Mouse (Mus musculus): Measurements from ENCODE around the gene Col28a1.
A peak's percentile ranks its signal among the peaks of the same experiment; 100 is the strongest.

Col28a1 gene

GRCm38 (mm10) chr6:8192517-8192916 lies at the start of gene Col28a1:
Col28a1 (minus strand) TSS chr6:8192617.
- DNase-seq: no peak

- no peak for DNase-seq
These were observed 36.2 kb upstream of the Col28a1 start for GRCm38 (mm10) chr6:8228596-8228995.

- no peak for DNase-seq
These were observed 34.6 kb upstream of the Col28a1 start for GRCm38 (mm10) chr6:8227035-8227434.

GRCm38 (mm10) chr6:8210661-8211060 lies 18.2 kb upstream of the Col28a1 start:
- DNase-seq: no peak

GRCm38 (mm10) chr6:8209866-8210186 lies 17.4 kb upstream of the Col28a1 start:
- DNase-seq: no peak

GRCm38 (mm10) chr6:8209047-8209865 lies 16.8 kb upstream of the Col28a1 start, which contains the start of gene Mios:
Mios (plus strand) TSS chr6:8209222.
- peak; percentile 90 for DNase-seq

- DNase-seq: no peak
These were observed 2.5 kb downstream of the Col28a1 start for GRCm38 (mm10) chr6:8189917-8190316.

GRCm38 (mm10) chr6:8188599-8189233 lies 3.7 kb downstream of the Col28a1 start:
- peak; percentile 11 for DNase-seq

GRCm38 (mm10) chr6:8178397-8178941 lies 13.9 kb downstream of the Col28a1 start:
- no peak for DNase-seq

GRCm38 (mm10) chr6:8176116-8176515 lies 16.3 kb downstream of the Col28a1 start:
- no peak for DNase-seq

GRCm38 (mm10) chr6:8175346-8175745 lies 17.1 kb downstream of the Col28a1 start:
- no peak for DNase-seq

- peak; percentile 0 for DNase-seq
These were observed 18.4 kb downstream of the Col28a1 start for GRCm38 (mm10) chr6:8174062-8174461.

GRCm38 (mm10) chr6:8172101-8172500 lies 20.3 kb downstream of the Col28a1 start:
- DNase-seq: no peak

GRCm38 (mm10) chr6:8164741-8165140 lies 27.7 kb downstream of the Col28a1 start:
- no peak for DNase-seq

GRCm38 (mm10) chr6:8160001-8160400 lies 32.4 kb downstream of the Col28a1 start:
- DNase-seq: no peak

- no peak for DNase-seq
These were observed 35.3 kb downstream of the Col28a1 start for GRCm38 (mm10) chr6:8157121-8157520.

- DNase-seq: no peak
These were observed 39.7 kb downstream of the Col28a1 start for GRCm38 (mm10) chr6:8152551-8153361.

GRCm38 (mm10) chr6:8148916-8149315 lies 43.5 kb downstream of the Col28a1 start:
- no peak for DNase-seq

GRCm38 (mm10) chr6:8141881-8142280 lies 50.5 kb downstream of the Col28a1 start:
- DNase-seq: no peak

GRCm38 (mm10) chr6:8130149-8130548 lies 62.3 kb downstream of the Col28a1 start:
- DNase-seq: no peak

GRCm38 (mm10) chr6:8128164-8128563 lies 64.3 kb downstream of the Col28a1 start:
- no peak for DNase-seq

GRCm38 (mm10) chr6:8126545-8126944 lies 65.9 kb downstream of the Col28a1 start:
- DNase-seq: no peak

GRCm38 (mm10) chr6:8119116-8119515 lies 73.3 kb downstream of the Col28a1 start:
- no peak for DNase-seq

Data from kidney, adult 9 months (tissue).